Mouse (Mus musculus): ENCODE data around the gene Mstn. TPM values are rescaled to one million over a fixed set of nuclear protein-coding genes. Genes with fewer than 3 reads are reported as not detected.

Mstn gene
- polyA plus RNA-seq, 1 experiment from 2014 or later, result 0.52 TPM

- Histone ChIP-seq H3K27ac (ENCODE audit: low read length) (no peak overlapping the region), H3K36me3 (ENCODE audit: control insufficient read depth, insufficient read depth, low read length) (no peaks in the 10 kb centered on the region), H3K9ac (replicated peaks; ENCODE audit: low read depth, low read length) (no peak overlapping the region), H3K4me3 (ENCODE audit: low read depth, low read length) (no peak overlapping the region), H3K27me3 (ENCODE audit: control insufficient read depth, insufficient read depth, low read length) (no peaks in the 10 kb centered on the region), H3K4me2 (replicated peaks; ENCODE audit: low read depth, low read length) (no peak overlapping the region), H3K9me3 (ENCODE audit: control insufficient read depth, low read depth, low read length) (no peaks in the 10 kb centered on the region), H3K4me1 (ENCODE audit: control insufficient read depth, insufficient read depth, low read length) (no peaks in the 10 kb centered on the region)
- no peak for ATAC-seq (ENCODE audit: insufficient number of reproducible peaks, insufficient read depth, low FRiP score, low read depth)
- WGBS, result 46% methylated on average over 9 of the region's 9 CpGs
Measured at GRCm38 (mm10) chr1:53053087-53054022, 8.1 kb upstream of the Mstn start.

DNA sequence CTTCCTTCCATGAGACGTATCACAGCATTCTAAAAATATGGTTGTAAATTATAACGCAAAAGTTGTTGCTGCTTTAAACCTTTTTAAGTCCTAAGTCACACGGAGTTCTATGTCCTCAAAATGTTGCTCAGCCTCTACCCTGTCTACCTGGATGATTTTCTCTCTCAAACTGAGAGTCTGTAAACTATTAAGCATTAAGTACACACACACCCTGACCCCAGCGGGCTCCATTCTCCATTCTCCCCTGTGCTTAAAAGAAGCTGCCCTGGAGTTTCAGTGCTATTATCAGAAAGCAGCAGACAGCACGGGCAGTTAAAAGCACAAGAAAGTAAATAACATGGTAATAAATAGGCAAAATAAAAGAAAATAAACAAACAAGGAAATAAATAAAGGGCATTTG lies 2.3 kb upstream of the Mstn start:
- no peak overlapping the region for H3K27ac ChIP-seq (ENCODE audit: low read length)
- H3K4me3 ChIP-seq (ENCODE audit: low read depth, low read length), result no peak overlapping the region
- no peaks in the 10 kb centered on the region for H3K9me3 ChIP-seq (ENCODE audit: control insufficient read depth, low read depth, low read length)
- 60% methylated on average over 5 of the region's 5 CpGs for WGBS
- no peaks in the 10 kb centered on the region for H3K36me3 ChIP-seq (ENCODE audit: control insufficient read depth, insufficient read depth, low read length)
- no peak overlapping the region for H3K9ac ChIP-seq (replicated peaks; ENCODE audit: low read depth, low read length)
- no peaks in the 10 kb centered on the region for H3K27me3 ChIP-seq (ENCODE audit: control insufficient read depth, insufficient read depth, low read length)
- peaks cover 14% of the 10 kb centered on the region for H3K4me1 ChIP-seq (ENCODE audit: control insufficient read depth, insufficient read depth, low read length)
- no peak overlapping the region for H3K4me2 ChIP-seq (replicated peaks; ENCODE audit: low read depth, low read length)
- ATAC-seq (ENCODE audit: insufficient number of reproducible peaks, insufficient read depth, low FRiP score, low read depth), result no peak

- WGBS, result 39% methylated on average over 8 of the region's 8 CpGs
- Histone ChIP-seq H3K9ac (replicated peaks; ENCODE audit: low read depth, low read length) (no peak overlapping the region), H3K36me3 (ENCODE audit: control insufficient read depth, insufficient read depth, low read length) (no peaks in the 10 kb centered on the region), H3K4me1 (ENCODE audit: control insufficient read depth, insufficient read depth, low read length) (peaks cover 14% of the 10 kb centered on the region), H3K4me2 (replicated peaks; ENCODE audit: low read depth, low read length) (no peak overlapping the region), H3K27ac (ENCODE audit: low read length) (no peak overlapping the region), H3K27me3 (ENCODE audit: control insufficient read depth, insufficient read depth, low read length) (no peaks in the 10 kb centered on the region), H3K9me3 (ENCODE audit: control insufficient read depth, low read depth, low read length) (no peaks in the 10 kb centered on the region), H3K4me3 (ENCODE audit: low read depth, low read length) (no peak overlapping the region)
- no peak for ATAC-seq (ENCODE audit: insufficient number of reproducible peaks, insufficient read depth, low FRiP score, low read depth)
Measured at GRCm38 (mm10) chr1:53060499-53060898, 941 bp upstream of the Mstn start.

- no peak overlapping the region for H3K9ac ChIP-seq (replicated peaks; ENCODE audit: low read depth, low read length)
- no peak overlapping the region for H3K4me2 ChIP-seq (replicated peaks; ENCODE audit: low read depth, low read length)
- no peak overlapping the region for H3K4me3 ChIP-seq (ENCODE audit: low read depth, low read length)
- no peak for ATAC-seq (ENCODE audit: insufficient number of reproducible peaks, insufficient read depth, low FRiP score, low read depth)
- no peaks in the 10 kb centered on the region for H3K36me3 ChIP-seq (ENCODE audit: control insufficient read depth, insufficient read depth, low read length)
- no peak overlapping the region for H3K27ac ChIP-seq (ENCODE audit: low read length)
- no peaks in the 10 kb centered on the region for H3K27me3 ChIP-seq (ENCODE audit: control insufficient read depth, insufficient read depth, low read length)
- peaks cover 14% of the 10 kb centered on the region for H3K4me1 ChIP-seq (ENCODE audit: control insufficient read depth, insufficient read depth, low read length)
- H3K9me3 ChIP-seq (ENCODE audit: control insufficient read depth, low read depth, low read length), result no peaks in the 10 kb centered on the region
- WGBS, result 42% methylated on average over 13 of the region's 13 CpGs
Measured at GRCm38 (mm10) chr1:53061871-53062608, 600 bp downstream of the Mstn start.

- Histone ChIP-seq H3K9ac (replicated peaks; ENCODE audit: low read depth, low read length) (no peak overlapping the region), H3K9me3 (ENCODE audit: control insufficient read depth, low read depth, low read length) (no peaks in the 10 kb centered on the region), H3K4me2 (replicated peaks; ENCODE audit: low read depth, low read length) (no peak overlapping the region), H3K36me3 (ENCODE audit: control insufficient read depth, insufficient read depth, low read length) (no peaks in the 10 kb centered on the region), H3K4me1 (ENCODE audit: control insufficient read depth, insufficient read depth, low read length) (peaks cover 14% of the 10 kb centered on the region), H3K27me3 (ENCODE audit: control insufficient read depth, insufficient read depth, low read length) (no peaks in the 10 kb centered on the region), H3K4me3 (ENCODE audit: low read depth, low read length) (no peak overlapping the region), H3K27ac (ENCODE audit: low read length) (no peak overlapping the region)
- ATAC-seq (ENCODE audit: insufficient number of reproducible peaks, insufficient read depth, low FRiP score, low read depth), result no peak
- 80% methylated on average over 4 of the region's 4 CpGs for WGBS
Measured at GRCm38 (mm10) chr1:53063921-53064320, 2.5 kb downstream of the Mstn start.

DNA sequence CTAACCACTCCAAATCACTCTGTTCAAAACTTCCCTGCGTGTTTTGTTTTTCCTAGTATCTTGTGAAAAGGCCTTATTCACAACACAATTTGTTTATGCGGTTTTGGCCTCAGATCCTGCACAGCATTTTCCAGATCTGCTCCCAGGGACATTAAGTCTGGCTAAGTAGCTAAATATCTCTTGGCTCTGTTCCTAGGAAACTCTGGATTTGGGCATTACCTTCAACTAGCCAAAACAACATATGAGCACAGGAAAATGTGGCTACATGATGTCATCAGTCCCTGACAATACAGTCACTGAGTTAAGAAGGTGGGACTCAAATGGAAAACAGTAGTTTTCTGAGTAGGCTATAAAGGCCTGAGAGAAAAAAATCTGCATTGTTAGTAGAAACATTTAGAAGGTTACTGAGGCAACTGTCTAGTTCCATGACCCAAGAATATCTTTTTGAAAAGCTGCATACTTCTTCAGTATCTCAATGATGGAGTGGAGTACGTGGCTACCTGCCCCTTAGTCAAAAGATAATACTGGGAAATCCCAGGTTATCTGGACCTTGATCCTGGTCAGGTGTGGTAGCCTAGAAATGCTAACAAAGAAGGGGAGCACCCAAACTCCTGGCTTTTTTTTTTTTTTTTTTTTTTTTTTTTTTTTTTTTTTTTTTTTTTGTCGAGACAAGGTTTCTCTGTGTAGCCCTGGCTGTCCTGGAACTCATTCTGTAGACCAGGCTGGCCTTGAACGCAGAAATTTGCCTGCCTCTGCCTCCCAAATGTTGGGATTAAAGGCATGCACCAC lies 8.5 kb downstream of the Mstn start:
- WGBS, result 79% methylated on average over 5 of the region's 5 CpGs

DNA sequence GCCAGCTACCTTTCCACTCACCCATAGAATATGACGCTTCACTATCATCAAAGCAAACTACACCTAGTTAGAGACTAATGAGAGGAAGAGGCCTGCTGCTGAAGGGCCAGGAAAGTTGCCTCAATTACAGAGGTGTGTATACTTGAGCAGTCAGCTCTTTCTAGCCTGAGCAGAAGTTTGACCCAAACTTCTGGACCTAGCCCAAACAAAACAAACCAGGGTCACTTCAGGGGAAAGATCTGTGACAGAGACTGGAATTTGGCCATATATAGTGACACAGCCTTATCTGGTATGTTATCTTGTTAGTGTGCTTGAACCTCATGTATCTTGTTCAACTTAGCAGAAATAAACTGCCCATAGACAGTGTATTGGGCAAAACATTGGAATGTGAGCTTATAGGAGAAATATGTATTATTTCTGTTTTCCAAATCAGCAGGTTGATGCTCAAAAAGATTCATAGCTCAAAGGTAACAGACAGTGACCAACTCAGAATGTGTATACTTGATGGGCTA lies 9.3 kb downstream of the Mstn start:
- no peaks in the 10 kb centered on the region for H3K36me3 ChIP-seq (ENCODE audit: control insufficient read depth, insufficient read depth, low read length)
- WGBS, result 77% methylated on average over 1 of the region's 1 CpGs
- ATAC-seq (ENCODE audit: insufficient number of reproducible peaks, insufficient read depth, low FRiP score, low read depth), result no peak

More for the DNA sequence above, 8.5 kb downstream of the Mstn start:
- no peak overlapping the region for H3K4me3 ChIP-seq (ENCODE audit: low read depth, low read length)
- H3K27me3 ChIP-seq (ENCODE audit: control insufficient read depth, insufficient read depth, low read length), result no peaks in the 10 kb centered on the region
- no peak overlapping the region for H3K27ac ChIP-seq (ENCODE audit: low read length)
- no peak overlapping the region for H3K9ac ChIP-seq (replicated peaks; ENCODE audit: low read depth, low read length)
- no peaks in the 10 kb centered on the region for H3K4me1 ChIP-seq (ENCODE audit: control insufficient read depth, insufficient read depth, low read length)
- no peak for ATAC-seq (ENCODE audit: insufficient number of reproducible peaks, insufficient read depth, low FRiP score, low read depth)
- no peaks in the 10 kb centered on the region for H3K36me3 ChIP-seq (ENCODE audit: control insufficient read depth, insufficient read depth, low read length)
- no peaks in the 10 kb centered on the region for H3K9me3 ChIP-seq (ENCODE audit: control insufficient read depth, low read depth, low read length)
- H3K4me2 ChIP-seq (replicated peaks; ENCODE audit: low read depth, low read length), result no peak overlapping the region

GRCm38 (mm10) chr1:53076656-53077055 lies 15.2 kb downstream of the Mstn start:
- H3K27ac ChIP-seq (ENCODE audit: low read length), result no peak overlapping the region
- no peak overlapping the region for H3K9ac ChIP-seq (replicated peaks; ENCODE audit: low read depth, low read length)
- H3K9me3 ChIP-seq (ENCODE audit: control insufficient read depth, low read depth, low read length), result no peaks in the 10 kb centered on the region
- H3K4me1 ChIP-seq (ENCODE audit: control insufficient read depth, insufficient read depth, low read length), result no peaks in the 10 kb centered on the region
- H3K4me2 ChIP-seq (replicated peaks; ENCODE audit: low read depth, low read length), result no peak overlapping the region
- 60% methylated on average over 3 of the region's 3 CpGs for WGBS
- no peak overlapping the region for H3K4me3 ChIP-seq (ENCODE audit: low read depth, low read length)
- no peak for ATAC-seq (ENCODE audit: insufficient number of reproducible peaks, insufficient read depth, low FRiP score, low read depth)
- no peaks in the 10 kb centered on the region for H3K27me3 ChIP-seq (ENCODE audit: control insufficient read depth, insufficient read depth, low read length)
- H3K36me3 ChIP-seq (ENCODE audit: control insufficient read depth, insufficient read depth, low read length), result no peaks in the 10 kb centered on the region

More for the DNA sequence above, 9.3 kb downstream of the Mstn start:
- no peaks in the 10 kb centered on the region for H3K4me1 ChIP-seq (ENCODE audit: control insufficient read depth, insufficient read depth, low read length)
- no peaks in the 10 kb centered on the region for H3K27me3 ChIP-seq (ENCODE audit: control insufficient read depth, insufficient read depth, low read length)
- H3K4me2 ChIP-seq (replicated peaks; ENCODE audit: low read depth, low read length), result no peak overlapping the region
- H3K9ac ChIP-seq (replicated peaks; ENCODE audit: low read depth, low read length), result no peak overlapping the region
- no peaks in the 10 kb centered on the region for H3K9me3 ChIP-seq (ENCODE audit: control insufficient read depth, low read depth, low read length)
- no peak overlapping the region for H3K4me3 ChIP-seq (ENCODE audit: low read depth, low read length)
- H3K27ac ChIP-seq (ENCODE audit: low read length), result no peak overlapping the region

Data from stomach, embryonic 14.5 days (tissue).